Mouse (Mus musculus) embryonic facial prominence, embryonic 10.5 days (tissue): Measurements from ENCODE around the gene Cdon. TPM values are rescaled to one million over a fixed set of nuclear protein-coding genes. Genes with fewer than 3 reads are reported as not detected.
"Not testable (repeated sequence)": the region's sequence is repeated elsewhere in the genome, so short reads cannot be mapped to it uniquely, and the experiment has no call there.

Experiments used
- DNase-seq: peaks from one replicate; pipeline ENCODE4 v3.0.0-alpha.2; 2017; ENCODE audit warnings: low spot score
- H3K27ac ChIP-seq: fragments of 300-500 bp; sonication (generic); replicated peaks from 2 replicates; pipeline ENCODE4 v1.5.1; 2016; ENCODE audit warnings: mild to moderate bottlenecking
- H3K27me3 ChIP-seq: fragments of 300-500 bp; sonication (generic); replicated peaks from 2 replicates; pipeline ENCODE4 v1.6.1; 2016; ENCODE audit warnings: low read depth, mild to moderate bottlenecking; ENCODE audit not compliant: poor library complexity, severe bottlenecking
- H3K36me3 ChIP-seq: fragments of 300-500 bp; sonication (generic); replicated peaks from 2 replicates; pipeline ENCODE4 v1.6.1; 2016; ENCODE audit warnings: mild to moderate bottlenecking, moderate library complexity
- H3K4me1 ChIP-seq: fragments of 300-500 bp; sonication (generic); 2 replicates; pipeline ENCODE4 v1.6.1; 2016
- H3K4me3 ChIP-seq: fragments of 300-500 bp; sonication (generic); 2 replicates; pipeline ENCODE4 v1.5.1; 2016; ENCODE audit warnings: mild to moderate bottlenecking, moderate library complexity
- H3K9me3 ChIP-seq: fragments of 300-500 bp; sonication (generic); 2 replicates; pipeline ENCODE4 v1.6.1; 2016; ENCODE audit warnings: mild to moderate bottlenecking
- WGBS: fragments of 180-500 bp; shearing (Covaris S2); methylation state at CpG from one replicate; pipeline ENCODE4 v1.1.7; 2016; 5-methylcytosine and 5-hydroxymethylcytosine counted together
- polyA plus RNA-seq: library from polyadenylated mRNA; unstranded; fragments of >200 nt; fragmentation: Nextera tagmentation; extraction: Ambion mirVana; gene quantifications from 2 replicates; pipeline ENCODE4 v1.2.1, GENCODE M21; 2016

The Cdon gene
- polyA plus RNA-seq, 1 experiment from 2014 or later, result 9.9 TPM

DNA sequence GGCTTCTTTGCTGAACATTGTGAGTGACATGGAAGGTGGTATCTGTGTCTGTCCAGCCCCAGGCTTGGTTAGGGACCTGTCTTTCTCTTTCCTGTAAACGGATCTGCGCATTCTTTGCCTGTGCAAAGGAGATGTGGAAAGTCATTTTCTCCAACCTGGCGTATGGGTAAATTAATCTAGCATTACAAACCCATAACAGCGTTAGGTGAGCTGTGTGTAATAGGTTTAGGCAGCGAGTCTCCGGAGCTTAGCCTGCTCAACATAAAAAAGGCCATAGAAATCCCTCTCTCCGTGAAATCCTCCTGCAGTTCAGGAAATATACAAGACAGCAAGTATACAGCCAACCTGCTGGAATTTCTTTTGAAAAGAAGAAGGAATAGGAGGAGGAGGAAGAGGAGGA, 9.0 kb upstream of the Cdon start:
- Histone ChIP-seq H3K4me1 (peaks cover 32% of the 10 kb centered on the region), H3K27ac (0 out of 2 replicates have a peak overlapping the region, but pooled peaks have one; percentile 35), H3K27me3 (0 out of 2 replicates have a peak, but pooled peaks cover 12% of the 10 kb centered on the region), H3K9me3 (no peaks in the 10 kb centered on the region), H3K36me3 (no peaks in the 10 kb centered on the region), H3K4me3 (no peak overlapping the region)
- no peak for DNase-seq
- WGBS, result 53% methylated on average over 7 of the region's 7 CpGs

DNA sequence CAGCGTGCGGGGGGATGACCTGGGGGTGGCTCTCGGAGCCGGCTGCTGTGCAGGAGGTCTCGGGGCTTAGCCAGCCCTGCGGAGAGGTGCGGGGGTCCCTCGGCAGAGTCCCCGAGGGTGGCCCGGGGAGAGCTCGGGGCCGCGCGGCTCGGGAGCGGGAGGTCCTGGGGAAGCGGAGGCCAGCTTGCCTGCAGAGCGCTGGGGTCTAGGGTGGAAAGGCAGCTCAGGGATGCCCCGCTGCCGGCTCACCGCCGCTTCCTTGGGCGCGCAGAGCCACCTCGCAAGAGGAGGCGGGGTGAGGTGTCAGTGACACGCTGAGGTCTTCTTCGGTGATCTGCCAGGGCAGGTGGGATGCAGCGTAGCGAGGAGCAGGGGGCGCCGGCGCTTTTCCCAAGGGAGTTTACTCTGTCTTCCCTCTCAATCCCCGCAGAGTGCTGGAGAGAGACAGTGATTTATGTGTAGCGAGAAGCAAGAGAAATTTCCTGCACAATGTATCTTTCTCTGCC, 855 bp downstream of the Cdon start:
- H3K27ac ChIP-seq, result peak overlapping the region; percentile 99
- under 1% methylated on average over 35 of the region's 35 CpGs for WGBS
- peak overlapping the region; percentile 98 for H3K4me3 ChIP-seq
- no peak for DNase-seq
- peaks cover 59% of the 10 kb centered on the region for H3K4me1 ChIP-seq
- peaks cover 7% of the 10 kb centered on the region; the same call in 1 of the 2 replicates for H3K27me3 ChIP-seq
- no peaks in the 10 kb centered on the region for H3K9me3 ChIP-seq
- no peaks in the 10 kb centered on the region for H3K36me3 ChIP-seq

DNA sequence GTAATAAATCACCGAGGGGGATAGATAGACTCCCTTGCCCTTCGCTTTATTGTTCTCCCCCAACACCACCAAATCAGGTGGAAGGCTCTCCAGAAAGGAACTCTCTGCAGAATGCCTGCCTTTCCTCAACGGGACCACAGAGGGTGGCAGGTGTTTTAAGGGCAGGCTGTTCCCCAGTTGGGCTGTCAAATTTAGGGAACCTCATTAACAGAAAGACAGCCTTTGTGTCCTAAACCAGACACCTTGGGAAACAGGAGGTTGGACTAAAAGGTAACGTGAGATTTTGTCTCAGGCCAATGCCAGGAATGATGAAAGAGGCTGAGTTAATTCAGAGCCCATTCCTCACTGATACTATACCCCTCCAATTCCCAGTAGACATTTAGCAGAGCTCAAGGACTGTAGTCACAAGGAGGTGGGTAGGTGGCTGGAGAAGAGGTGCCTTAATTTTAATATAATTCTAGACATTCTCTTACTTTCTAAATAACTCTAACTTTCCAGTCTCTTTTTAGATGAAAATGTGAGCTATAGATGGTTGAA, 1.5 kb downstream of the Cdon start:
- H3K36me3 ChIP-seq, result no peaks in the 10 kb centered on the region
- H3K9me3 ChIP-seq, result no peaks in the 10 kb centered on the region
- DNase-seq, result no peak
- peaks cover 59% of the 10 kb centered on the region for H3K4me1 ChIP-seq
- peak overlapping the region; percentile 98 for H3K4me3 ChIP-seq
- WGBS, result 4% methylated on average over 4 of the region's 4 CpGs
- H3K27ac ChIP-seq, result peak overlapping the region; percentile 99
- H3K27me3 ChIP-seq, result peaks cover 7% of the 10 kb centered on the region; the same call in 1 of the 2 replicates

DNA sequence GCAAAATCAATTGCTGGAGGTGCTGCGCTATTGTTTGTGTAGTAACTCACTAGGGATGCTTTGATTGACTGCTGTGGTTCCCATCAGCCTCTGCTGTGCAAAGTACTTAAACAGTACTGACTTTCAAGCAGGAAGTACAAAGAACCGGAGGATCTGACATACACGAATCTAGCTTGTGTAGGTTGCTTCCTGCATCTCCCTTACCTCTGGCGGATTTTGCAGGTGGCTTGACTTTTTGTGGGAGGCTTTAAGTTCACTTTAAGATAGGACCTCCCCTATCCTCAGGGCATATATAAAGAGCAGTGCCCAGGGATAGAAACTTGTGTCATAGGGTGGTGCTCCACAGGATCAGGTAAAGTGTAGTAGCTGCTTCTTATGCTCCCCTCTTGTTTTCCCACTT, 2.3 kb downstream of the Cdon start:
- Histone ChIP-seq H3K4me1 (peaks cover 65% of the 10 kb centered on the region), H3K27ac (peak overlapping the region; percentile 55), H3K36me3 (no peaks in the 10 kb centered on the region), H3K9me3 (no peaks in the 10 kb centered on the region), H3K27me3 (peaks cover 7% of the 10 kb centered on the region; the same call in 1 of the 2 replicates), H3K4me3 (peak overlapping the region; percentile 98)
- DNase-seq, result no peak
- 10% methylated on average over 4 of the region's 4 CpGs for WGBS

DNA sequence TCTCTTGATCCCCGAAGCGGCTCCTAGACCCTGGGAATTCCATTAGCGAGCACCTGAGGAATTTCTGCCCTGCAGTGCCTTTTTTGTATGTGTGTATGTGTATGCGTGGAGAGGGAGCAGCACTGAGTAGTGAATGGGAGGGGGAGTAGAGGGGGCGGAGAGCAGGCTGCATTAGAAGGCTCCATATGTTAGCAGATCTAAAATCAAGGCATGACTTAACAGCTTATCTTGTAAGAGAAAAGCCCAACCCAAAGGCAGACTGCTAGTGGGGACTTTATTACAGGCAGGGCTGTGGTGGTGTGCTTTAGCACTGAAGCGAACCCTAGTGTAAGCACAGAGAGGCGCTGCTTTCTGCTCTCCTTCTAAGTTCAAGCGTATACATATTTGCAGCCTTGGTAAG, 3.7 kb downstream of the Cdon start:
- 0 out of 2 replicates have a peak, but pooled peaks cover 2% of the 10 kb centered on the region for H3K27me3 ChIP-seq
- peak overlapping the region; percentile 62 for H3K27ac ChIP-seq
- peak overlapping the region; percentile 98 for H3K4me3 ChIP-seq
- peak; percentile 66 for DNase-seq
- H3K9me3 ChIP-seq, result no peaks in the 10 kb centered on the region
- WGBS, result 10% methylated on average over 8 of the region's 8 CpGs
- H3K36me3 ChIP-seq, result no peaks in the 10 kb centered on the region
- peaks cover 65% of the 10 kb centered on the region for H3K4me1 ChIP-seq

DNA sequence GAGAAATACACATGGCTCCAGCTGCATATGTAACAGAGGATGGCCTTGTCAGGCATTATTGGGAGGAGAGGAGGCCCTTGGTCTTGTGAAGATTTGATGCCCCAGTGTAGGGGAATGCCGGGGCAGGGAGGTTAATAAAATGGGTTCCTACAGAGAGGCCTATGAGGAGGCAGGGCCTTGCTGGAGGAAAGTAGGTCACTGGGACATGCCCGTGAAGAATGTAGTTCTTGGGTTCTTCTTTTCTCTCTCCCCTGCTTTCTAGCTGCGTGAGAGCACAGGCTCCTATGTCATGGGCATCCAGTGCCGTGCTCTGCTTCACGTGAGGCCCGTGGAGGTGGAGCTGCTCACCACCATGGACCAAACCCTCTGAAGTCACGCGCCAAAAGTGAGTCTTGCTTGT, 9.5 kb downstream of the Cdon start:
- Histone ChIP-seq H3K27me3 (peaks cover 5% of the 10 kb centered on the region; the same call in 1 of the 2 replicates), H3K27ac (no peak overlapping the region), H3K4me3 (no peak overlapping the region), H3K4me1 (peaks cover 45% of the 10 kb centered on the region), H3K9me3 (no peaks in the 10 kb centered on the region), H3K36me3 (peaks cover 3% of the 10 kb centered on the region; the same call in 1 of the 2 replicates)
- no peak for DNase-seq
- 84% methylated on average over 8 of the region's 8 CpGs for WGBS

DNA sequence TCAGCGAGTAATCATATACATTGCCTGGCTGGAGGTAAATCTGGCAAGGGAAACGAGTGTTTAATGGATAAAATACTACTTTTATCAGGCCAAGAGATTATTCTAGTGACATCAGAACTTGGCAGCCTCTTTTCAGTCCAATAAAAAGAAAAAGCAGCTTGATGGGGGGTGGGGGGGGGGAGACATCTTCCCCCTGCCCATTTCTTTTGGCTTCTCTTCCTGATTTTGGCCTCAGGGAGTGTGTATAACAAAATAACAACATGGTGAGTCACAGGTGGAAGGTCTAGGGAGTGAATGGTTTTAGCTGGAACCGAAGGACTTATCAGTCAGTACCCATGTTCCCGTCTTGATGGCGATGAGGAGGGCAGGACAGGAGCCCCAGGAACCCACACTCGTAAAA, 10.5 kb downstream of the Cdon start:
- Histone ChIP-seq H3K9me3 (no peaks in the 10 kb centered on the region), H3K4me1 (peaks cover 43% of the 10 kb centered on the region), H3K27me3 (peaks cover 5% of the 10 kb centered on the region; the same call in 1 of the 2 replicates), H3K4me3 (no peak overlapping the region), H3K36me3 (peaks cover 3% of the 10 kb centered on the region; the same call in 1 of the 2 replicates), H3K27ac (no peak overlapping the region)
- WGBS, result 92% methylated on average over 6 of the region's 6 CpGs
- DNase-seq, result no peak

DNA sequence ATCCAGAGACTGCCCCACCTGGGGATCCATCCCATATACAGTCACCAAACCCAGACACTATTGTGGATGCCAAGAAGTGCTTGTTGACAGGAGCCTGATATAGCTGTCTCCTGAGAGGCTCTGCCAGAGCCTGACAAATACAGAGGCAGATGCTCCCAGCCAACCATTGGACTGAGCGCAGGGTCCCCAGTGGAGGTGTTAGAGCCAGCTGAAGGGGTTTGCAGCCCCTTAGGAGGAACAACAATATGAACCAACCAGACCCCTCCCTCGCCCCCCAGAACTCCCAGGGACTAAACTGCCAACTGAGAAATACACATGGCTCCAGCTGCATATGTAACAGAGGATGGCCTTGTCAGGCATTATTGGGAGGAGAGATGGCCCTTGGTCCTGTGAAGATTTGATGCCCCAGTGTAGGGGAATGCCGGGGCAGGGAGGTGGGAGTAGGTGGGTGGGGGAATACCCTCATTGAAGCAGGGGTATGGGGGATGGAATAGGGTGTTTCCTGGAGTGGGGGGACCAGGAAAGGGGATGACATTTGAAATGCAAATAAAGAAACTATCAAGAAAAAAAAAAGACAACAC, 11.9 kb downstream of the Cdon start:
- not testable (repeated sequence) for H3K9me3 ChIP-seq, H3K36me3 ChIP-seq, DNase-seq, H3K4me3 ChIP-seq, H3K27ac ChIP-seq, H3K27me3 ChIP-seq
- WGBS, result 71% methylated on average over 3 of the region's 3 CpGs
- peaks cover 40% of the 10 kb centered on the region for H3K4me1 ChIP-seq

DNA sequence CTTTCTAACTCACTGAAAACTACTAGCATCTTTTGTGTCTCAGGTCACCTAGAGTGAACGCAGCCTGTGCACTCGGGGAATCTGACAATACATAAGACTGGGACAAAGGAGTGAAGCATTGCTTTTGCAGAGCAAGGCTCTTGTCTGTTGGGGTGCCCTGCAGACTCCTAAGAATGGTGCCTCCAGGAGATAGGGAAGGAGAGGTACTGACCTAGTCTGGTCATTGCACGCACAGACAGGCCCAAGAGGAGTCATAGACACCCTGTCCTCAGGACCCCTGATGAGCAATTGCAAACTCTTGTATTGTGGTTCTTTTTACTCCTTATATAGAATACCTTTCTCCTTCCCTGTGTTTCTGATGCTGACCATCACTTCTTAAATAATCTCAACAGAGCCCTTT, 13.4 kb downstream of the Cdon start:
- no peak overlapping the region for H3K27ac ChIP-seq
- H3K9me3 ChIP-seq, result no peaks in the 10 kb centered on the region
- DNase-seq, result no peak
- H3K4me3 ChIP-seq, result no peak overlapping the region
- H3K36me3 ChIP-seq, result peaks cover 3% of the 10 kb centered on the region; the same call in 1 of the 2 replicates
- peaks cover 22% of the 10 kb centered on the region for H3K27me3 ChIP-seq
- WGBS, result 58% methylated on average over 3 of the region's 3 CpGs
- H3K4me1 ChIP-seq, result peaks cover 40% of the 10 kb centered on the region

DNA sequence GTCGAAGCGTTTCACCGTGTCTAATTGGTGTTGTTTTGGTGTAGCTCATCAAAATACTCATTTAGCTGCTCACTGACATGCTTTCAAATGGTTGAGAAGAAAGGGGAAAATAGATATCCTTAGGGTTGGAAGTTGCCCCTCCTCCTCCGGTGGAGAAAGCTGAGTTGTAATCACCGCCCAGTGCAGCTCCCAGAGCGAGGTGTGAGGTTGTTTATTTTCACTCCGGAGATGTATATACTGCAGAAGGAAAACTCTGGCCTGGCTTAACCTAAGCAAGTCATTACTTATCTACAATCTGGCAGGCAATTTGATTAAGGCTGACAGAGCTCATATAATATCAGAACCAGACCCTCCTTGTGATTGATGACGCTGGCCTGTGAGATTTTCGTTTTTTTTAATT, 14.6 kb downstream of the Cdon start:
- H3K9me3 ChIP-seq, result no peaks in the 10 kb centered on the region
- no peak overlapping the region for H3K27ac ChIP-seq
- peak; percentile 44 for DNase-seq
- no peak overlapping the region for H3K4me3 ChIP-seq
- peaks cover 37% of the 10 kb centered on the region for H3K4me1 ChIP-seq
- 24% methylated on average over 9 of the region's 9 CpGs for WGBS
- peaks cover 32% of the 10 kb centered on the region for H3K27me3 ChIP-seq
- peaks cover 3% of the 10 kb centered on the region; the same call in 1 of the 2 replicates for H3K36me3 ChIP-seq

DNA sequence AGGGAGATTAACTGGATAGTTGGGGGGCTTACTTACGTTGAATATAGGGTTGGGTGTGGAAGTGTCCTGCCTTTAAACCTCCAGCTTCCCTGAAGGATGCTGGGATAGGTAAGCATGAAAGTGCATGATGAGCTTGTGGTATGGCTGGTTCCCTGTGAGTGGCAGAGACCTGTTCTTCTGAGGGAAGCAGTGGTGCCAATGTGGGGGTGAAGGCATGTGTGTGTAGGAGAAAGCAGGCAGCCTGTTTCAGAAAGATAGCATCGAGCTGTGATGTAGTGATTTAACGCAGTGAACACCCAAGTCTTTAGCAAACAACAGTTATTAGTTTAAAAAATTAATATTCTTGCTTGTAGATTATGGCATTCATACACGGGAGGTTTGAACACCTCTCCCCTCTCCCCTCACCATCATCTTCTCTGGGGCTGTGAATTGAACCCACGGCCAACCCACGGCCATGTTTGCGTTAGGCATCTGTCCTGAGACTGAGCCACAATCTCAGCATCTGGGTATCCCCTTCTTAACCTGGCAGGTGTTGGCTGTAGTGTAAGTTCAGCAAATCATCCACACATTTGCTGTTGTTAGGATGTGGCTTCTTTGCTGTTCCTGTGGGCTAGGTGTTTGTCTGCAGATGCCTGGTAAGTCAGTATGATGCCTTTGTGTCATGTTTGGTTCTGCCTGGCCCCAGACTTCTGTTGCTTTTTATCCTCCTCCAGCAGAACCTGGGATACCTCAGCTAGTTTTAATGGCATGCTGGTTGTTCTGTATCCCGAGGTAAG, 17.5 kb downstream of the Cdon start:
- Histone ChIP-seq H3K27me3 (peaks cover 39% of the 10 kb centered on the region), H3K9me3 (no peaks in the 10 kb centered on the region), H3K4me3 (no peak overlapping the region), H3K27ac (no peak overlapping the region), H3K4me1 (peaks cover 48% of the 10 kb centered on the region), H3K36me3 (no peaks in the 10 kb centered on the region; the same call in 1 of the 2 replicates)
- WGBS, result 88% methylated on average over 8 of the region's 8 CpGs
- no peak for DNase-seq

DNA sequence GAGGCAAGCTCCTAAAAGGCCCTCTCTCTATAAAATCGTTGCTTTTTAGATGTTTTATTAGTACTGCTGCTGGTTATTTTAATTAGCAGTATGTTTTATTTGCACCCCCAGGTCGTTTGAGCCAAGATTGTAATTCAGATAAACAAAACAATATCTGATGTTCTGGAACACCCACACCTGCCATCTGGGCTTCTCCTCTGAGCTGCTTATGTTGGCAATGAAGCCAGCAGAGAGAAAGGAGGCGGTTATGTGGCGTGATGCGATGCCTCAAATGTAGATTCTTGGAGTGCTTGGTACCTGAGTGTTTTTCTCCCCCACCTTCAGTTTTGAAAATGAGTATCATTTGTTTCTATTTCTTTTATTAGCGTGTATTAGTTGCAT, 18.1 kb downstream of the Cdon start:
- no peak for DNase-seq
- peaks cover 42% of the 10 kb centered on the region for H3K27me3 ChIP-seq
- no peaks in the 10 kb centered on the region; the same call in 1 of the 2 replicates for H3K36me3 ChIP-seq
- H3K4me1 ChIP-seq, result peaks cover 50% of the 10 kb centered on the region
- H3K4me3 ChIP-seq, result no peak overlapping the region
- 79% methylated on average over 6 of the region's 6 CpGs for WGBS
- H3K27ac ChIP-seq, result no peak overlapping the region
- no peaks in the 10 kb centered on the region for H3K9me3 ChIP-seq
